Mouse (Mus musculus) liver, adult 2 months (tissue): ENCODE results near the gene Rpl23.

Source experiments
- CTCF ChIP-seq: fragments of 200-500 bp; IDR thresholded peaks from 2 replicates; pipeline ENCODE4 v1.5.1; 2011; ENCODE audit warnings: low read depth, low read length, control low read depth
- POLR2A ChIP-seq: fragments of 200-500 bp; IDR thresholded peaks from 2 replicates; pipeline ENCODE4 v1.6.1; 2011; ENCODE audit warnings: low read length, control low read depth; ENCODE audit not compliant: insufficient read depth; ENCODE audit errors: extremely low read depth

- TF ChIP-seq POLR2A (0 out of 2 replicates have a peak, but pooled peaks have one; percentile 41), CTCF (no peak)
Observed at GRCm38 (mm10) chr11:97744063-97744717, 38.0 kb downstream of the Rpl23 start, which contains the start of gene Pip4k2b.
